Mouse (Mus musculus) fibroblast of lung, adult 2 months (primary cell): Measurements from ENCODE around the gene Arhgap42.

ENCODE experiments used
- DNase-seq: peaks from one replicate; pipeline ENCODE4 v3.0.0-alpha.2; 2011; ENCODE audit warnings: low read depth

Arhgap42 gene

GRCm38 (mm10) chr9:9210464-9210863, 28.4 kb downstream of the Arhgap42 start:
- no peak for DNase-seq

GRCm38 (mm10) chr9:9208205-9208604, 30.7 kb downstream of the Arhgap42 start:
- DNase-seq, result no peak

GRCm38 (mm10) chr9:9207251-9207650, 31.6 kb downstream of the Arhgap42 start:
- DNase-seq, result no peak

- DNase-seq, result no peak
Measured at GRCm38 (mm10) chr9:9200827-9201388, 38.0 kb downstream of the Arhgap42 start.

GRCm38 (mm10) chr9:9199170-9199841, 39.6 kb downstream of the Arhgap42 start:
- DNase-seq, result no peak

- DNase-seq, result no peak
Measured at GRCm38 (mm10) chr9:9198645-9199044, 40.3 kb downstream of the Arhgap42 start.

- peak; percentile 36 for DNase-seq
Measured at GRCm38 (mm10) chr9:9196046-9196445, 42.9 kb downstream of the Arhgap42 start.

- peak; percentile 43 for DNase-seq
Measured at GRCm38 (mm10) chr9:9194496-9194895, 44.4 kb downstream of the Arhgap42 start.

- DNase-seq, result no peak
Measured at GRCm38 (mm10) chr9:9192716-9193115, 46.2 kb downstream of the Arhgap42 start.

GRCm38 (mm10) chr9:9190835-9191234, 48.1 kb downstream of the Arhgap42 start:
- DNase-seq, result no peak

- no peak for DNase-seq
Measured at GRCm38 (mm10) chr9:9188167-9188566, 50.7 kb downstream of the Arhgap42 start.

GRCm38 (mm10) chr9:9177745-9178144, 61.2 kb downstream of the Arhgap42 start:
- no peak for DNase-seq

GRCm38 (mm10) chr9:9174924-9175323, 64.0 kb downstream of the Arhgap42 start:
- DNase-seq, result no peak

GRCm38 (mm10) chr9:9174206-9174605, 64.7 kb downstream of the Arhgap42 start:
- DNase-seq, result no peak

GRCm38 (mm10) chr9:9173091-9173490, 65.8 kb downstream of the Arhgap42 start:
- DNase-seq, result no peak

- no peak for DNase-seq
Measured at GRCm38 (mm10) chr9:9171146-9171816, 67.6 kb downstream of the Arhgap42 start.

- no peak for DNase-seq
Measured at GRCm38 (mm10) chr9:9165641-9166063, 73.2 kb downstream of the Arhgap42 start.

GRCm38 (mm10) chr9:9160736-9161135, 78.2 kb downstream of the Arhgap42 start:
- DNase-seq, result no peak

GRCm38 (mm10) chr9:9158241-9158640, 80.7 kb downstream of the Arhgap42 start:
- no peak for DNase-seq

GRCm38 (mm10) chr9:9157425-9157824, 81.5 kb downstream of the Arhgap42 start:
- DNase-seq, result no peak

GRCm38 (mm10) chr9:9154636-9155035, 84.3 kb downstream of the Arhgap42 start:
- DNase-seq, result no peak

- no peak for DNase-seq
Measured at GRCm38 (mm10) chr9:9144301-9145121, 94.4 kb downstream of the Arhgap42 start.
